Mouse (Mus musculus): ENCODE measurements around the gene Fbxo7.

DNA sequence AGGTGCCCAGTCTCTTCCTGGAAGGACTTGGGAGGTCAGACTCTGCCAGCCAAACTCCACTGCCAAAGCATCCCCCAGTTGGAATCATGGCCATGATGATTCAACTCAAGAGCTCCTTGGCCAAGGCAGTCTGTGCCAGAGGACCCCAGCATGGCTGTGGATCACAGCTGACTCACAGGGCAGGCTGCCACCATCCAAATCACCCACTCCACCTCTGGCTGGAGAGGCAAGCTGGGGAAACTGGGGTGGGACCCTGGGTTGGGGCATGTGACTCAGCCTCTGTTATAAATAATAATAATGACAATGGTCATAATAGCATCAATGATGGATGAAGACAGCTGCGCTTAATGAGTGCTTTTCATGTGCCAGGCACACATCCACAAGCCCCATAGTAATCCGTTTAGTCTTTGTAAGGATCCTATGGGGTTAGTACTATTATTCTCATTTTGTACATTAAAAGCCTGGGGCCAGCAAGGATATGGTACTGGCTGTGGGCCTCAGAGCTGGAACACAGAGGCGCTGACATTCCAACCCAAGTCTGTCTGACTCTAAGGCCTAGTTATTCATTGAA lies 78.6 kb downstream of the Fbxo7 start:
- TF ChIP-seq POLR2A (IDR thresholded peaks at IDR 0.05; ENCODE audit: low read depth, low read length) = no peak
- no peak for TF ChIP-seq CTCF (IDR thresholded peaks at IDR 0.05; ENCODE audit: extremely low read depth, insufficient read length, insufficient replicate concordance, low read depth, low read length)

Measured in small intestine, adult 2 months (tissue).